Mouse (Mus musculus) lung, postnatal 0 days (tissue): ENCODE measurements around the gene Pld1. TPM values are rescaled to one million over a fixed set of nuclear protein-coding genes. Genes with fewer than 3 reads are reported as not detected.

Source experiments
- ATAC-seq: fragments of 200-750 bp; cut with Nextera tagmentation; 2 replicates; pipeline ENCODE4 v1.8.0; 2017; ENCODE audit warnings: moderate library complexity
- DNase-seq: peaks from one replicate; pipeline ENCODE4 v3.0.0-alpha.2; 2016; ENCODE audit warnings: low spot score
- H3K27ac ChIP-seq: fragments of 300-500 bp; sonication (generic); 2 replicates; pipeline ENCODE4 v1.5.1; 2014; ENCODE audit warnings: antibody characterized with exemption, mild to moderate bottlenecking, low read length, mixed read lengths
- H3K27me3 ChIP-seq: fragments of 300-500 bp; sonication (generic); replicated peaks from 2 replicates; pipeline ENCODE4 v1.6.1; 2014; ENCODE audit warnings: low read length, mixed read lengths; ENCODE audit not compliant: insufficient read depth
- H3K36me3 ChIP-seq: fragments of 300-500 bp; sonication (generic); 2 replicates; pipeline ENCODE4 v1.6.1; 2014; ENCODE audit warnings: low read length, mixed read lengths; ENCODE audit not compliant: insufficient read depth
- H3K4me1 ChIP-seq: fragments of 300-500 bp; sonication (generic); 2 replicates; pipeline ENCODE4 v1.6.1; 2014; ENCODE audit warnings: antibody characterized with exemption, low read depth, low read length, mixed read lengths; ENCODE audit not compliant: insufficient read depth
- H3K4me2 ChIP-seq: fragments of 300-500 bp; sonication (generic); replicated peaks from 2 replicates; pipeline ENCODE4 v1.6.1; 2014; ENCODE audit warnings: low read depth, mild to moderate bottlenecking, low read length, moderate library complexity, mixed read lengths
- H3K4me3 ChIP-seq: fragments of 300-500 bp; sonication (generic); 2 replicates; pipeline ENCODE4 v1.5.1; 2014; ENCODE audit warnings: low read depth, low read length
- H3K9ac ChIP-seq: fragments of 300-500 bp; sonication (generic); replicated peaks from 2 replicates; pipeline ENCODE4 v1.6.1; 2014; ENCODE audit warnings: low read depth, mild to moderate bottlenecking
- H3K9me3 ChIP-seq: fragments of 300-500 bp; sonication (generic); 2 replicates; pipeline ENCODE4 v1.6.1; 2016; ENCODE audit warnings: low read length, mixed read lengths
- CTCF ChIP-seq: IDR thresholded peaks from 2 replicates; pipeline ENCODE4 v1.5.1; 2016; ENCODE audit warnings: antibody characterized with exemption, mild to moderate bottlenecking
- EP300 ChIP-seq: IDR thresholded peaks from 2 replicates; pipeline ENCODE4 v1.6.1; 2016; ENCODE audit warnings: antibody characterized with exemption, mild to moderate bottlenecking, control low read depth
- WGBS: fragments of 180-500 bp; shearing (Covaris S2); extraction: QIAGEN DNeasy Blood & Tissue Kit; methylation state at CpG from one replicate; pipeline ENCODE4 v1.1.7; 2014; 5-methylcytosine and 5-hydroxymethylcytosine counted together
- polyA plus RNA-seq: library from polyadenylated mRNA; unstranded; fragments of >200 nt; fragmentation: Nextera tagmentation; extraction: Ambion mirVana; gene quantifications from 2 replicates; pipeline ENCODE4 v1.2.1, GENCODE M21; 2015

The Pld1 gene
- polyA plus RNA-seq, 1 experiment from 2014 or later, result 10.2 TPM

- no peak overlapping the region for H3K4me2 ChIP-seq
- TF ChIP-seq EP300 (no peak), CTCF (no peak)
- no peaks in the 10 kb centered on the region for H3K27me3 ChIP-seq
- no peak overlapping the region for H3K27ac ChIP-seq
- WGBS, result 85% methylated on average over 11 of the region's 11 CpGs
- DNase-seq (no peak), ATAC-seq (no peak)
- no peak overlapping the region for H3K4me3 ChIP-seq
- H3K36me3 ChIP-seq, result no peaks in the 10 kb centered on the region
- no peak overlapping the region for H3K9ac ChIP-seq
- no peaks in the 10 kb centered on the region for H3K9me3 ChIP-seq
- H3K4me1 ChIP-seq, result no peaks in the 10 kb centered on the region
These were observed 17.1 kb upstream of the Pld1 start for GRCm38 (mm10) chr3:27921268-27922020.

- Histone ChIP-seq H3K9ac (no peak overlapping the region), H3K9me3 (no peaks in the 10 kb centered on the region), H3K4me2 (no peak overlapping the region), H3K27ac (no peak overlapping the region), H3K27me3 (no peaks in the 10 kb centered on the region), H3K4me1 (no peaks in the 10 kb centered on the region), H3K4me3 (no peak overlapping the region), H3K36me3 (no peaks in the 10 kb centered on the region)
- no peak for TF ChIP-seq CTCF
- no peak for TF ChIP-seq EP300
- DNase-seq (no peak), ATAC-seq (no peak)
- 79% methylated on average over 3 of the region's 3 CpGs for WGBS
These were observed 14.5 kb upstream of the Pld1 start for GRCm38 (mm10) chr3:27924037-27924436.

- Histone ChIP-seq H3K4me3 (no peak overlapping the region), H3K4me2 (no peak overlapping the region), H3K4me1 (no peaks in the 10 kb centered on the region), H3K9ac (no peak overlapping the region), H3K9me3 (no peaks in the 10 kb centered on the region), H3K36me3 (no peaks in the 10 kb centered on the region), H3K27ac (no peak overlapping the region), H3K27me3 (no peaks in the 10 kb centered on the region)
- TF ChIP-seq EP300 (no peak), CTCF (no peak)
- no peak for DNase-seq
- 74% methylated on average over 4 of the region's 4 CpGs for WGBS
- ATAC-seq, result no peak
These were observed 9.3 kb upstream of the Pld1 start for GRCm38 (mm10) chr3:27929219-27929618.

- ATAC-seq (no peak), DNase-seq (no peak)
- H3K27me3 ChIP-seq, result no peaks in the 10 kb centered on the region
- H3K4me2 ChIP-seq, result no peak overlapping the region
- H3K27ac ChIP-seq, result no peak overlapping the region
- 72% methylated on average over 5 of the region's 5 CpGs for WGBS
- no peak overlapping the region for H3K9ac ChIP-seq
- H3K9me3 ChIP-seq, result no peaks in the 10 kb centered on the region
- H3K4me3 ChIP-seq, result no peak overlapping the region
- TF ChIP-seq CTCF (no peak), EP300 (no peak)
- no peaks in the 10 kb centered on the region for H3K4me1 ChIP-seq
- H3K36me3 ChIP-seq, result no peaks in the 10 kb centered on the region
These were observed 6.1 kb upstream of the Pld1 start for GRCm38 (mm10) chr3:27932391-27932790.

- Histone ChIP-seq H3K27me3 (no peaks in the 10 kb centered on the region), H3K36me3 (no peaks in the 10 kb centered on the region), H3K9me3 (no peaks in the 10 kb centered on the region), H3K4me2 (no peak overlapping the region), H3K4me3 (no peak overlapping the region), H3K27ac (no peak overlapping the region), H3K4me1 (peaks cover 7% of the 10 kb centered on the region; the same call in 1 of the 2 replicates), H3K9ac (no peak overlapping the region)
- TF ChIP-seq CTCF, result no peak
- no peak for TF ChIP-seq EP300
- 90% methylated on average over 3 of the region's 3 CpGs for WGBS
- DNase-seq (no peak), ATAC-seq (no peak)
These were observed 2.9 kb upstream of the Pld1 start for GRCm38 (mm10) chr3:27935644-27936043.

GRCm38 (mm10) chr3:27936731-27937130, 1.8 kb upstream of the Pld1 start:
- Histone ChIP-seq H3K4me2 (no peak overlapping the region), H3K4me3 (no peak overlapping the region), H3K27me3 (no peaks in the 10 kb centered on the region), H3K36me3 (no peaks in the 10 kb centered on the region), H3K27ac (no peak overlapping the region), H3K9ac (no peak overlapping the region), H3K9me3 (no peaks in the 10 kb centered on the region), H3K4me1 (peaks cover 7% of the 10 kb centered on the region; the same call in 1 of the 2 replicates)
- ATAC-seq (no peak), DNase-seq (no peak)
- TF ChIP-seq EP300, result no peak
- TF ChIP-seq CTCF, result no peak
- WGBS, result 69% methylated on average over 5 of the region's 5 CpGs
